Comparison of ENCODE assay signal across 17 mouse cellular contexts in the genomic region with DNA sequence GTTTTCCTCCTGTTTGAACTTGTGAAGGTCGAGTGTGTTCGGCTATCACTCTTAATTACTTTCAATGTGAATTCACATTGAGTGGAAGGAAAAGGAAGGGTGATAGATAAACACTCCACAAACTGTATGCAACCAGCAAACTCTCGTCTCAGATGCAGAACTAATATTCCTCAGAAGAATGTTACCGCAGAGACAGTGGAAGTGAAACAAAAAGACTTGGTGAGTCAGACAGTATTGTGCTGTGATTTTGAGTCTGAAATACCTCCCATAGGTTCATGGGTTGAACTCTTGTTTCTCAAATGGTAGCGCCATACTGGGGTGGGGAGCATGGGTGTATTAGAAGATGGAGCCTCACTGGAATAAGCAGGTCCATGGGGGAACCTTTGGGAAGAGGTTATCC.
"Had no signal": no experiment of that assay in that cellular context is flagged by ENCODE, and none has a peak within 500 bp of the region (broad histone marks: within the 10 kb centered on the region; RNA-seq: fewer than 3 reads in every experiment).

No protein-coding gene starts in this region.

- H3K27ac ChIP-seq: kidney, postnatal 0 days; left cerebral cortex, adult 2 months; limb, embryonic 12.5 days; limb, embryonic 15.5 days; liver, embryonic 14.5 days; midbrain, embryonic 12.5 days had no signal

- H3K4me3 ChIP-seq: left cerebral cortex, adult 2 months; limb, embryonic 12.5 days; limb, embryonic 15.5 days; midbrain, embryonic 12.5 days had no signal

- ATAC-seq: liver, postnatal 0 days; lung, postnatal 0 days; midbrain, embryonic 16.5 days had no signal

- H3K36me3 ChIP-seq: limb, embryonic 12.5 days; limb, embryonic 15.5 days; midbrain, embryonic 12.5 days had no signal

- DNase-seq: kidney, adult 18-20 months; kidney, adult 9 months; kidney, postnatal 36 days; layer of hippocampus, postnatal 36 days; left cerebral cortex, postnatal 4 days; liver, postnatal 0 days; lung, embryonic 14.5 days; thymus, adult 18-20 months; thymus, postnatal 36 days had no signal
